Comparison of ENCODE assay signal across 22 mouse cellular contexts in the genomic region with DNA sequence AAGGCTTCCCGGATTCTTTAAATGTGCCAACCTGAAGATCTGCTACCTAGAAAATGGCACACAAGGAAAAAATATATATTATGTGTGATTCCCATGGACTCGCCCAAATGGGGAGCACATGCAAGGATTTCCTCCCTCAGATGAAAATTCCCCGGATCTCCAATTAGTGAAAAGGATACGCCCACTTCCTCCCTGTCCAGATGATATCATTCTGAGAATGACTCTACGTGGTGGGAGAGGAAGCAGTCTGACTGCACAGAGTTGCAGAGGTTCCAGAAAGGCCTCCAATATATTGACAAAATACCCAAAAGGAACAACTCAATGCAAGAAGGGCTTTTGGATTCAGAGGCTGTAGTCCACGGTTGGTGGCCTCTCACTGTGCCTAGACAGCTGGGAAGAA. TPM values are rescaled to one million over a fixed set of nuclear protein-coding genes. Genes with fewer than 3 reads are reported as not detected.
DNase-seq lines count a peak whose midpoint lies in the region; ATAC-seq and TF ChIP-seq lines count a peak whose summit lies in the region.
"Had no signal": no experiment of that assay in that cellular context is flagged by ENCODE, and none has a peak within 500 bp of the region (broad histone marks: within the 10 kb centered on the region; RNA-seq: fewer than 3 reads in every experiment).

No protein-coding gene starts in this region.

- TF ChIP-seq EP300 in stomach, postnatal 0 days (optimal IDR thresholded peaks at IDR 0.05): no peak

- H3K27me3 ChIP-seq in lung, embryonic 16.5 days (ENCODE audit: control insufficient read depth, insufficient read depth, low read depth, low read length): no peaks in the 10 kb centered on the region
- no peaks in the 10 kb centered on the region for H3K27me3 ChIP-seq in myocyte (ENCODE audit: control insufficient read depth, insufficient read depth, insufficient read length)
- no peaks in the 10 kb centered on the region for H3K27me3 ChIP-seq in stomach, postnatal 0 days (ENCODE audit: control insufficient read depth, insufficient read depth, low read length)
- H3K27me3 ChIP-seq: embryonic facial prominence, embryonic 15.5 days; heart, embryonic 15.5 days; intestine, embryonic 15.5 days; kidney, embryonic 15.5 days; limb, embryonic 12.5 days; liver, embryonic 13.5 days had no signal

- intact Hi-C loops in heart, postnatal 10 days (cut with DNase I): no loop called here

- no peaks in the 10 kb centered on the region for H3K9me3 ChIP-seq in lung, embryonic 16.5 days (ENCODE audit: control insufficient read depth, low read length)
- no peaks in the 10 kb centered on the region for H3K9me3 ChIP-seq in stomach, postnatal 0 days (ENCODE audit: control insufficient read depth, low read length)
- H3K9me3 ChIP-seq: embryonic facial prominence, embryonic 15.5 days; heart, embryonic 15.5 days; intestine, embryonic 15.5 days; kidney, embryonic 15.5 days; limb, embryonic 12.5 days; liver, embryonic 13.5 days had no signal

- H3K4me3 ChIP-seq in lung, embryonic 16.5 days (ENCODE audit: low read length): no peak overlapping the region
- no peak overlapping the region for H3K4me3 ChIP-seq in myocyte
- H3K4me3 ChIP-seq in layer of hippocampus, adult 2 months: no peak overlapping the region
- H3K4me3 ChIP-seq in stomach, postnatal 0 days (ENCODE audit: low read depth, low read length): no peak overlapping the region
- H3K4me3 ChIP-seq: embryonic facial prominence, embryonic 15.5 days; heart, embryonic 15.5 days; intestine, embryonic 15.5 days; kidney, embryonic 15.5 days; left cerebral cortex, adult 2 months; limb, embryonic 12.5 days; liver, embryonic 13.5 days had no signal

- TF ChIP-seq POLR2A in myocyte (IDR thresholded peaks at IDR 0.05; ENCODE audit: insufficient read length, low read depth): no peak

- 45% methylated on average over 6 of the region's 6 CpGs for WGBS in lung, embryonic 16.5 days
- 52% methylated on average over 6 of the region's 6 CpGs for WGBS in stomach, postnatal 0 days

- peaks cover 4% of the 10 kb centered on the region; the same call in 1 of the 2 replicates for H3K4me1 ChIP-seq in lung, embryonic 16.5 days (replicated peaks; ENCODE audit: control insufficient read depth, insufficient read depth, low read length)
- no peaks in the 10 kb centered on the region for H3K4me1 ChIP-seq in stomach, postnatal 0 days (replicated peaks; ENCODE audit: control insufficient read depth, insufficient read depth)
- H3K4me1 ChIP-seq: embryonic facial prominence, embryonic 15.5 days; intestine, embryonic 15.5 days; liver, embryonic 13.5 days had no signal

- no peaks in the 10 kb centered on the region for H3K36me3 ChIP-seq in lung, embryonic 16.5 days (ENCODE audit: control insufficient read depth, insufficient read depth, low read length)
- no peaks in the 10 kb centered on the region for H3K36me3 ChIP-seq in myocyte (ENCODE audit: control insufficient read depth, insufficient read depth)
- H3K36me3 ChIP-seq in stomach, postnatal 0 days (ENCODE audit: control insufficient read depth, insufficient read depth, low read length): no peaks in the 10 kb centered on the region
- H3K36me3 ChIP-seq: embryonic facial prominence, embryonic 15.5 days; heart, embryonic 15.5 days; intestine, embryonic 15.5 days; kidney, embryonic 15.5 days; limb, embryonic 12.5 days; liver, embryonic 13.5 days had no signal

- DNase-seq in frontal cortex, postnatal 25 days (ENCODE audit: low spot score in 2 of 2): no peak
- DNase-seq in lung, postnatal 14 days: no peak
- peak; percentile 31 to 51 for DNase-seq in heart, postnatal 10 days
- no peak for DNase-seq in layer of hippocampus, adult 2 months (ENCODE audit: low spot score in 2 of 2)
- DNase-seq in stomach, postnatal 0 days (ENCODE audit: low spot score): no peak
- DNase-seq: adrenal gland, postnatal 14 days; cerebellum, adult 2 months; gastrocnemius, postnatal 14 days; liver, embryonic 13.5 days; right cerebral cortex, postnatal 25 days; thymus, postnatal 4 days had no signal

- no peak for TF ChIP-seq CTCF in layer of hippocampus, adult 2 months (conservative IDR thresholded peaks at IDR 0.05)
- no peak for TF ChIP-seq CTCF in stomach, postnatal 0 days (IDR thresholded peaks at IDR 0.05; ENCODE audit: low read depth)

- H3ac ChIP-seq in myocyte (ENCODE audit: control insufficient read depth, insufficient read length): no peak overlapping the region

- no peak overlapping the region for H3K4me2 ChIP-seq in lung, embryonic 16.5 days (ENCODE audit: low read depth, low read length)
- peak overlapping the region; percentile 21 for H3K4me2 ChIP-seq in myocyte (ENCODE audit: low read depth)
- no peak overlapping the region for H3K4me2 ChIP-seq in stomach, postnatal 0 days (replicated peaks; ENCODE audit: low read depth)
- H3K4me2 ChIP-seq: embryonic facial prominence, embryonic 15.5 days; heart, embryonic 15.5 days; hindbrain, embryonic 14.5 days; intestine, embryonic 15.5 days; kidney, embryonic 15.5 days; limb, embryonic 12.5 days; liver, embryonic 13.5 days; midbrain, embryonic 11.5 days had no signal

- H3K79me2 ChIP-seq in myocyte (ENCODE audit: control insufficient read depth, insufficient read depth): no peaks in the 10 kb centered on the region

- peak overlapping the region; percentile 35; the same call in 1 of the 2 replicates for H3K9ac ChIP-seq in lung, embryonic 16.5 days (ENCODE audit: low read length)
- no peak overlapping the region for H3K9ac ChIP-seq in stomach, postnatal 0 days (ENCODE audit: low read length)
- H3K9ac ChIP-seq: embryonic facial prominence, embryonic 15.5 days; heart, embryonic 15.5 days; hindbrain, embryonic 14.5 days; intestine, embryonic 15.5 days; kidney, embryonic 15.5 days; limb, embryonic 12.5 days; liver, embryonic 13.5 days had no signal

- ATAC-seq in frontal cortex, adult (ENCODE audit: low TSS enrichment): 0 out of 2 replicates have a peak, but pooled peaks have one; percentile 48
- ATAC-seq in lung, embryonic 16.5 days (ENCODE audit: low read depth): no peak
- ATAC-seq in stomach, postnatal 0 days (ENCODE audit: low FRiP score, low TSS enrichment): no peak
- ATAC-seq: intestine, embryonic 15.5 days had no signal

- no peak overlapping the region for H3K27ac ChIP-seq in lung, embryonic 16.5 days (ENCODE audit: low read length)
- no peak overlapping the region for H3K27ac ChIP-seq in layer of hippocampus, adult 2 months
- no peak overlapping the region for H3K27ac ChIP-seq in stomach, postnatal 0 days (replicated peaks)
- H3K27ac ChIP-seq: embryonic facial prominence, embryonic 15.5 days; heart, embryonic 15.5 days; hindbrain, embryonic 14.5 days; intestine, embryonic 15.5 days; kidney, embryonic 15.5 days; left cerebral cortex, adult 2 months; limb, embryonic 12.5 days; liver, embryonic 13.5 days had no signal

TF ChIP-seq in myocyte, 11 proteins besides CTCF, POLR2A, EP300 and RAD21:
- TF ChIP-seq MAX (IDR thresholded peaks at IDR 0.05; ENCODE audit: low read depth) (no peak), MYOD1 (IDR thresholded peaks at IDR 0.05; ENCODE audit: control insufficient read depth in 1 of 3, insufficient read length in 2 of 3, low read depth in 2 of 3) (no peak), TCF3 (IDR thresholded peaks at IDR 0.05; ENCODE audit: insufficient read length, low read depth) (no peak), USF1 (IDR thresholded peaks at IDR 0.05; ENCODE audit: low read depth) (no peak), CEBPB (IDR thresholded peaks at IDR 0.05; ENCODE audit: insufficient read depth, poor library complexity, severe bottlenecking) (no peak), E2F4 (IDR thresholded peaks at IDR 0.05; ENCODE audit: insufficient read depth) (no peak), MYOG (IDR thresholded peaks at IDR 0.05; ENCODE audit: control insufficient read depth in 1 of 3, insufficient read depth in 1 of 3, insufficient read length in 2 of 3, low read depth in 2 of 3) (no peak), TCF12 (IDR thresholded peaks at IDR 0.05; ENCODE audit: insufficient read depth, poor library complexity, severe bottlenecking) (no peak), POLR2AphosphoS2 (IDR thresholded peaks at IDR 0.05; ENCODE audit: insufficient read length, low read depth) (no peak)

RNA-seq across cellular contexts. Expression of gene Kpna3, which starts 12.8 kb away (rescaled TPM):
- polyA plus RNA-seq in lung, embryonic 16.5 days (2015; fragmentation: Nextera tagmentation; extraction: Ambion mirVana): 37.8 and 41.1 TPM in 2 replicates
- total RNA-seq in heart, postnatal 10 days (2021): 10 to 100 TPM; 37.7 to 47.8 TPM
- 13.7 TPM for polyA plus RNA-seq in myocyte (2012; fragmentation: generic; extraction: Trizol)
- total RNA-seq in layer of hippocampus, adult 2 months (2021): 10 to 100 TPM; 66.9 to 70.2 TPM
- polyA plus RNA-seq in stomach, postnatal 0 days (2015; fragmentation: Nextera tagmentation; extraction: Ambion mirVana): 20.3 and 21.2 TPM in 2 replicates

Comparison
In these comparisons a context has a peak if more than half of its experiments do, and no peak if none do; other contexts are left out.
1. DNase-seq: peak in heart, postnatal 10 days (2 of 2); none in frontal cortex, postnatal 25 days (0 of 2), lung, postnatal 14 days (single experiment), layer of hippocampus, adult 2 months (0 of 2) and stomach, postnatal 0 days (single experiment).